In the genomic region with DNA sequence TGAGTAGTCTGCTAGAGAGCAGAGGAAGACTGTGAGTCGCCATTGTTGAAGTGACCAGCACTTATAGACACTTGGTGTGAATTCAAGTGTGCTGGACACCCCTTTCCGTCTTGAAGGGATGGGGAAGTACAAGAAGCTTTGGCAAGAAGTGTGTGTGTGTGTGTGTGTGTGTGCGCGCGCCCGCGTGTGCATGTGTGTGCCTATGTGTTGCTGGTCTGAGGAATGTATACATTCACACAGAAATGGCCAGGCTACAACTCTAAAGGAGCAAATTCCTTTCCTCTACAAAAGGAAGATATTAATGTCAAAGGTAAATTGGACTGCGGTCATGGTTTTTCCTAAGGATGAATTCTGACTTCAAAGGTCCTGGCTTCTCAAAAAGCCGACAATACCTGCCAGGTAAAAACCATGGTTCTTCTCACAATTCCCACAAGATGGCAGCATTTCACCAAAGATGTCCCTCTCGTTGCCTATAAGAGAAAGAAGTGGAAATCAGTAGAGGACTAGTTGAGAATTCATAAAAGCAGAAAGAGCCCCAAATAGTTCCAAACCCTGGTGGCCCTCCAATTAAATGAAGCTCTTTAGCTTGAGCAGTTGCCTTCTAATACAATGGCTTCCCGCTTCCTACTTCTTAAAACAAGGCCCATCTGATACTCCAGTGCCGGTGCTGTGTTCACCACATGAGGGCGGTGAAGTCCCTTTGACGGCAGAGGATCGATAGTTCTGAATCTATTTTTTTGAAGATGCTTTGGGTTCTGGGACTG, we compare ENCODE assay signal across 8 mouse cellular contexts.
A peak's percentile ranks its signal among the peaks of the same experiment; 100 is the strongest.
DNase-seq lines count a peak whose midpoint lies in the region; ATAC-seq lines count a peak whose summit lies in the region.

No protein-coding gene starts in this region.

- peak overlapping the region; percentile 24 for H3K4me2 ChIP-seq in embryonic facial prominence, embryonic 12.5 days (replicated peaks)
- H3K4me2 ChIP-seq in liver, embryonic 15.5 days, result 0 out of 2 replicates have a peak overlapping the region, but pooled peaks have one; percentile 27
- H3K4me2 ChIP-seq in neural tube, embryonic 12.5 days (replicated peaks), result peak overlapping the region; percentile 42

- no peaks in the 10 kb centered on the region for H3K36me3 ChIP-seq in embryonic facial prominence, embryonic 12.5 days
- H3K36me3 ChIP-seq in liver, embryonic 15.5 days (replicated peaks), result no peaks in the 10 kb centered on the region
- H3K36me3 ChIP-seq in neural tube, embryonic 12.5 days, result no peaks in the 10 kb centered on the region

- H3K4me3 ChIP-seq in embryonic facial prominence, embryonic 12.5 days, result no peak overlapping the region
- no peak overlapping the region for H3K4me3 ChIP-seq in liver, embryonic 15.5 days (replicated peaks)
- H3K4me3 ChIP-seq in neural tube, embryonic 12.5 days, result no peak overlapping the region

- peak; percentile 60 for ATAC-seq in CD4-positive, CD25-positive, alpha-beta regulatory T cell, adult 4 months
- no peak for ATAC-seq in embryonic facial prominence, embryonic 12.5 days (ENCODE audit: insufficient number of reproducible peaks, insufficient read depth, low FRiP score, low TSS enrichment)
- ATAC-seq in liver, embryonic 15.5 days (ENCODE audit: insufficient read depth), result no peak
- peak; percentile 68 for ATAC-seq in neural tube, embryonic 12.5 days (ENCODE audit: low FRiP score, low read depth)

- WGBS in embryonic facial prominence, embryonic 12.5 days, result 57% methylated on average over 15 of the region's 15 CpGs
- 53% methylated on average over 15 of the region's 15 CpGs for WGBS in liver, embryonic 15.5 days (ENCODE audit: insufficient replicate concordance)
- 61% methylated on average over 15 of the region's 15 CpGs for WGBS in neural tube, embryonic 12.5 days

- H3K4me1 ChIP-seq in embryonic facial prominence, embryonic 12.5 days, result no peaks in the 10 kb centered on the region
- no peaks in the 10 kb centered on the region for H3K4me1 ChIP-seq in liver, embryonic 15.5 days (replicated peaks)
- H3K4me1 ChIP-seq in neural tube, embryonic 12.5 days, result no peaks in the 10 kb centered on the region

- peaks cover 8% of the 10 kb centered on the region; the same call in 1 of the 2 replicates for H3K27me3 ChIP-seq in embryonic facial prominence, embryonic 12.5 days
- peaks cover 8% of the 10 kb centered on the region; the same call in 1 of the 2 replicates for H3K27me3 ChIP-seq in liver, embryonic 15.5 days
- no peaks in the 10 kb centered on the region for H3K27me3 ChIP-seq in neural tube, embryonic 12.5 days (replicated peaks)

- no peaks in the 10 kb centered on the region for H3K9me3 ChIP-seq in embryonic facial prominence, embryonic 12.5 days
- H3K9me3 ChIP-seq in liver, embryonic 15.5 days (replicated peaks), result no peaks in the 10 kb centered on the region
- H3K9me3 ChIP-seq in neural tube, embryonic 12.5 days, result peaks cover 4% of the 10 kb centered on the region; the same call in 1 of the 2 replicates

- no peak overlapping the region for H3K9ac ChIP-seq in embryonic facial prominence, embryonic 12.5 days
- no peak overlapping the region for H3K9ac ChIP-seq in liver, embryonic 15.5 days
- no peak overlapping the region for H3K9ac ChIP-seq in neural tube, embryonic 12.5 days

- peak; percentile 64 for DNase-seq in adrenal gland, postnatal 14 days
- peak; percentile 57 to 72 for DNase-seq in heart, postnatal 10 days
- DNase-seq in kidney, postnatal 36 days, result peak; percentile 43 to 66
- peak; percentile 35 for DNase-seq in thymus, postnatal 4 days

- intact Hi-C loops in heart, postnatal 10 days (cut with DNase I), result loop anchor here (1.0 to 10.0 kb wide), 6 partner anchors 47 to 833 kb away; a partner anchor contains a TSS

- no peak overlapping the region for H3K27ac ChIP-seq in embryonic facial prominence, embryonic 12.5 days
- H3K27ac ChIP-seq in liver, embryonic 15.5 days (replicated peaks), result no peak overlapping the region
- no peak overlapping the region for H3K27ac ChIP-seq in neural tube, embryonic 12.5 days

Comparison
In these comparisons a context has a peak if more than half of its experiments do, and no peak if none do; other contexts are left out.
1. ATAC-seq: peak in CD4-positive, CD25-positive, alpha-beta regulatory T cell, adult 4 months (single experiment) and neural tube, embryonic 12.5 days (single experiment); none in embryonic facial prominence, embryonic 12.5 days (single experiment) and liver, embryonic 15.5 days (single experiment).
2. Peak in every context shown above with its lines, with median percentiles within 50 percentile points of each other: DNase-seq and H3K4me2 ChIP-seq.